Mouse (Mus musculus): ENCODE results near the gene Acoxl.

Gene Acoxl

DNA sequence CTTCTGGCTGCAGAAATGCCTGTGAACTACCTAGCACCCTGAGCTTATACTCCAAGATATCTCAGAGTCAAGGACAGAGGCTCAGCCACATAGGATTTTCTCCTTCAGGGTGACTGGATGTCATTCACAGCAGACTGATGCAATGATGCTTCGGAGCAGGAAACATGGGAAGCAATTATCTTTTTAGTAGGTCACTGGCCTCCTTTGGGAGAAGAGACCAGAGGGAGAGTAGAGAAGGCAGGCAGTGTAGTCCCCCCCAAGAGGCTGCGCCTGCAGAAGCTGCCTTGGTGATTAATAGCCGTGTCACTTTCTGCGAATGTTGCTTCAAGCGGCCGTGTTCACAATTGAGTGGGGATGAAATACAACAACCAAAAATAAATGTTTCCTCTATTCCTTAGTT lies 121.9 kb downstream of the Acoxl start:
- peak; percentile 86 for DNase-seq

DNA sequence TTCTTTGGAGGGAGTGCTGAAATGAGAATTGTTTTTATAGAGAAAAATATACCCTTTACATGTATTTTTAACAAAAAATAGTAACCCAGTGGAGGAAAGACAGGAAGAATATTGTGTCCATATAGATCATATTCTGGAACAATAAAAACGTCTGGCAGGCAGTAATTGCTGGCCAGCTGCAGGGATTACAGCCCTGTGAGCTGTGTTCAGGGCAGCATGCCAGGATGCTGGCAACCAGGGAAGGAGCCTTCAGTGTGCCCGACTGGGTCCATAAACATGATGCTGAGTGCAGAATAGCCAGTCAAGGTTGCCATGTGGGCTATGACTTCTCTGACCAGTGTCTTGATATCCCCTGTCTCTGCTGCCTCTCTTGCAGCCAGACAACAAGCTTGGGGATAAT lies 122.5 kb downstream of the Acoxl start:
- DNase-seq: peak; percentile 48

DNA sequence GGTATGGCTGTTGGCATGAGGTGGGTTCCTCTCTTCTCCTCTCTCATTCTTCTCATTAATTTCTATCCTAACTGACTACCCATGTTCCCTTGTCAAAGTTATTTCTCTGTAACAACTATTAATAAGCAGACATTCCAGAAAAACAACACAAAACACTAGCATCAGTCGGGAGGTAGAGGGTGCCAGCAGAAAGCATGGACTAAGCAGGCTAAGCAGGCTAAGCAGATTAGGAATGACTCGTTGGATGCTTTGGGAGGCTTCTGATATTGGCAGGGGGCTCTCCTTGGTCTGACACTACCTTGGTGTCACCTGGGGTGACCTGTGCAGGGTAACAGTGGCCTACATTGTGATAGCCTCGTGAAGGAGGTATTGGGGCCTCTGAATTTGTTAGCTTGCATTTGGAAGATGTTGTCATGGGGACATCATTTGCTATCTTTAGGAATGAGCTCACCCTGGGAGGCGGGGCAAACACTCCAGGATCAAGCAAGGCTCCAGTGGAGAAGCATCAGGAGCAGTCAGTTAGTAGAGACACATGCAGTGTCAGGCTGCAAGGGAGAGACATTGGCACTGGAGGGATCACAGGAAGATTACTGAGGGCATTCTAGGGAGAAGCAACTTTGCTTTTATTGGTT lies 123.2 kb downstream of the Acoxl start:
- DNase-seq: peak; percentile 91

DNA sequence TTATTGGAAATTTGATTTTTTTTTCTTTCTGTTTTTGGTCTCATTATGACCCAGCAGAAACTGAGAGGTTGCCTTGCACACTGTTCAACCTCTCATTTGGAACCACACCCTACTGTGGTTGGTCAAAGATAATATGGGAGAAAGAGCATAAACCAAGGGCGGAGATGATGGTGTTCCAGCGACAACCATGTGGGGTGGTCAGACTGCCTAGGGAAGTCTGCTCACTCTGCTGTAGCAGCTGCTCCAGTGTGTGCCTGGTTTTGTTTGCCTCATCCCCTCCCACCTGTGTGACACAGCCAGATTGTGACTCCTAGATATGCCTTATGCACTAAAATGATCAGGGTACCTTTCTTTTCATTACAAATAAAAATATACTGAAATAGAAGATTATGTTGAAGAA lies 130.3 kb downstream of the Acoxl start:
- peak; percentile 71 for DNase-seq

DNA sequence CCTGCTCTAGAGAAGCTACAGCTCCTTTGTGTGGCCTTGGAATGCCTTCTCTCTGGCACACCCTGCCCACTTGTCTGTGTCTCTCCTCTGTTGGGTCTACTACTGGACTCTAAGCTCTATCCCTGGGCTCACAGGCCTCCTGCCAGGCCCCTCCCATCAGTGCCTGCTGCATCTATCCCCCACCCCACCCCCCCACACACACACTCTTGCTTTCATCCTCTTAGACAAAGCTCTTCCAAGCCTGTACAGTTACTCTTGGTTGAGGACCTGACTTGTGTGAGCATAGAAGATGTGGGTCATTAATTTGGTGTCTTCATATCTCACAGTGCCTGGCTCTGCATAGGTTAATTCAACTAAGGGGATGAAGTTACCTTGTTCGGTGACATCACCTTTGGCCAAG lies 137.6 kb downstream of the Acoxl start:
- DNase-seq: peak; percentile 51

DNA sequence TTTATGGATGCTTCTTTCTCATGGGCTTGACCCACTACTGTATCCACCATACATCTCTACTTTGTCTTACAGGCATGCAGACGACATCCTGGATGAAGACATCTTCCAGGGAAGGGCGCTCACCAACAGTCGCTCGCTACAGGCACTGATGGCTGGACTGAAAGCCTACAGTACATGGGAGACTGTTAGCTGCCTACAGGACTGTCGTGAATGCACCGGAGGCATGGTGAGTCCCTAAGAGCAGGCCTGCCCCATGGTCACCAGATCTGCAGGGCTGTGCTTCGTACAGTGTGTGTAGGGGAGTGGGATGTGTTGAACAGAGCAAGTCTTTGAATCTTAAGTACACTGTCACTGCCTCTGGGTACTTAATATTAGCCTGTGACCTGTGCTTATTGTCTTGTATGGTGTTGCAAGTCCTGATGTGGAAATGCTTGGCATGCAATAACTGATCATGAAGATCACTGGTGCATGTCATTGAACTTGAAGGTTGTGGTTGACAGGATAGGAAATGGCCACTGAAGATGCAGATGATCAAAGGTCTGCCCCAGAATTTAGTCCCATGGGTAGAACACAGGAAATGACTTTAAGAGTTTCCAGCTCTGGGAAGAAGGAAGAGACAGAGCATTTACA lies 140.0 kb downstream of the Acoxl start:
- peak; percentile 84 for DNase-seq

DNA sequence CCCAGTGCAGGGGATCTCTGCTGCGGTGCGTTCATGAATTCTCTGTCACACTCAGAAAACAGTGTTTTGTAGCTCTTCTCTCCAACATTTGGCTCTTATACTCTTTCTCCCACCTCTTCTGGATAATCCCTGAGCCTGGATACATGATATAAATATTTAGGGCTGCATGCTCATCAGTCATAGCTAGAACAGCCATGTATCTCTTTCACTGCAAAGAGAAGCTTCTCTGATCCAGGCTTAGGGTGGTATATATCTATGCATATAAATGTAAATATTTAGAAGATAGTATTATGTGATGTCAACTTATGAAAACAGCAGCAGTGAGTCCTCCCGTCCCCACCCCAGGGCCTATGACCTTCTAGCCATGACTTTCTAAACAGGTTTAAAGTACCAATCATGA lies 143.9 kb downstream of the Acoxl start:
- peak; percentile 15 for DNase-seq

DNA sequence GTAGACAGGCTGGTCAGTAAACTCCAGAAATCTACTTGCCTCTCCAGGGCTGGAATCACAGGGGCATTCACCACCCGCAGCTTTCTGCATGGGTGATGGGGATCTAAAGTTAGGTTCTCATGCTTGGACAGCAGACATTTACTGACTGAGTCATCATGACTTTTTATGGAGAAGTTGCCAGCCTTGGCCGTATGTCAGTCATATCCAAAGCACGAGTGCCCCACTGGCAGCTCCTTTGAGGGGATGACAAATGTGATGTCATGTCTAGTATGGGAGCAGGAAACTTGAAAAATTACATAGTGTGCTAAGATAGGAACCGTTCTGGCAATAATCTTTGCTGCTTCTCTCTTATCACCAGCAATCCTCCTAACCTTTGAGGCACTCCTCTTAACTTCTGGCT lies 144.6 kb downstream of the Acoxl start:
- peak; percentile 58 for DNase-seq

DNA sequence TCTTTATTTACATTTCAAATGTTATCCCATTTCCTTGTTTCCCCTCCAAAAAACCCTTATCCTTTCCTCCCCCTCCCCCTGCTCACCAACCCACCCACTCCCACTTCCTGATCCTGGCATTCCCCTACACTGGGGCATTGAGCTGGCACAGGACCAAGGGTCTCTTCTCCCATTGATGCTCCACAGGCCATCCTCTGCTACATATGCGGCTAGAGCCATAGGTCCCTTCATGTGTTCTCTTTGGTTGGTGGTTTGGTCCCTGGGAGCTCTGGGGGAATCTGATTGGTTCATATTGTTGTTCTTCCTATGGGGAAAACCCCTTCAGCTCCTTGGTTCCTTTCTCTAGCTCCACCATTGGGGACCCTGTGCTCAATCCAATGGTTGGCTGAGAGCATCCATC lies 145.3 kb downstream of the Acoxl start:
- DNase-seq: peak; percentile 61

DNA sequence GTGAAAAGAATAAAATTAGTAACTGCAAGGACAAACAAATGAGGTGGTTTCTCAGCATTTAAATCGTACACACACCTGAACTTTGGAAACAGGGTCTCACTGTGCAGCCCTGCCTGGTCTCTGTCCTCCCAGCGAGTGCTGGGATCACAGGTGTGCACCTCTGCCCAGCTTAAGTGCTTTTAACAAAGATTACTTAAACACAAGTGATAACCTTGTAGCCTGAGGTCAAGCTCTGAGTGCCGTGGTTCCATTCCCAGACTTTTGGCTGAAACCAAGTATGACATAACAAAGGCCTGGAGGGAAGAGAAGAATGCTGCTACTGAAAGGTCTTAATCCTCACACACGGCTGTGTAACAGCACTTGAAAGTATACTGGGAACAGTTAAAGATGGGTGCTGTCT lies 149.0 kb downstream of the Acoxl start:
- DNase-seq: peak; percentile 56

DNA sequence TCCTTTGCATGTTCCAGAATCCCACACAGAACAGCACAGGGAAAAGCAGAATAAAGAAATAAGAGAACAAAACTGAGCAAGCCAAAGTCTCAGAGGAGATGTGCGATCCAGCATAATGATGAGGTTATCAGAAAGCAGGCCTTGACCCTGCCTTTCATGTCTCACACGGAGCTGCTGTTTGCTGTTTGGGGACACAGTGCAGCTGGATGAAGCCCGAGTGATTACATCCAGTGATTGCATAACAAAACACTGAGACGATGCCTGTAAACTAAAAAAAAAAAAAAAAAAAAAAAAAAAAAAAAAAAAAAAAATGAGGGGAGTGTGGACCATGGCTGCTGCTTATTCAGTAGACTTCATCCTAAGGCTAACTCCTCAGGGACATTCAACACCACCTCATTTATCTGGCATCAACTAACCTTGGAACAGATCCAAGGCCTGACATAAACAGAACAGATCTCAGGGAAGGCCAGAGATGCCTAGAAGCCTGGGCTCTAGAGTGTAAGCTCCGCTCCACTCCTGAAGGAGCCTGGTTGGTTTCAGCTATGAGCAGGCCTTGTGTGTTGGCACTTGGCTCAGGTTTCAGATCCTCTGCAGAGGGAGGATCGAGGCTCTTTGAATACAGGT lies 152.3 kb downstream of the Acoxl start:
- DNase-seq: peak; percentile 96

DNA sequence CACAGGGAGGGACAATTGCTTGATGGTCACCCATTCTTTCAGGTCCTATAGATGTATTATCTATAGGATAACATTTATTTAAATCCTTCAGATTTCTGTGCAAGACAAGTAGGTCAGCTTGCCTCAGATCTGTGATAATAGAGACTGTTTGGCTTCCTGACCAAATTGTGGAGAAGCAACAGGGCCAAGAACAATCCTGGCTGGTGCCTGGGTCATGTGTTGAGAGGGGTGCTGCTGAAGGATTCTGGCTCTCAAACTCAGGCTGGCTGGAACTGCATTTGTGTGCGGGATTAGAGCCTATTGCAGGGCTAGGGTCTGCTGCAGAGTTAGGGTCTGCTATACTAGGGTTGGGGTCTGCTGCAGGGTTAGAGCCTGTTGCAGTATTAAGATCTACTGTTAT lies 153.0 kb downstream of the Acoxl start:
- peak; percentile 95 for DNase-seq

DNA sequence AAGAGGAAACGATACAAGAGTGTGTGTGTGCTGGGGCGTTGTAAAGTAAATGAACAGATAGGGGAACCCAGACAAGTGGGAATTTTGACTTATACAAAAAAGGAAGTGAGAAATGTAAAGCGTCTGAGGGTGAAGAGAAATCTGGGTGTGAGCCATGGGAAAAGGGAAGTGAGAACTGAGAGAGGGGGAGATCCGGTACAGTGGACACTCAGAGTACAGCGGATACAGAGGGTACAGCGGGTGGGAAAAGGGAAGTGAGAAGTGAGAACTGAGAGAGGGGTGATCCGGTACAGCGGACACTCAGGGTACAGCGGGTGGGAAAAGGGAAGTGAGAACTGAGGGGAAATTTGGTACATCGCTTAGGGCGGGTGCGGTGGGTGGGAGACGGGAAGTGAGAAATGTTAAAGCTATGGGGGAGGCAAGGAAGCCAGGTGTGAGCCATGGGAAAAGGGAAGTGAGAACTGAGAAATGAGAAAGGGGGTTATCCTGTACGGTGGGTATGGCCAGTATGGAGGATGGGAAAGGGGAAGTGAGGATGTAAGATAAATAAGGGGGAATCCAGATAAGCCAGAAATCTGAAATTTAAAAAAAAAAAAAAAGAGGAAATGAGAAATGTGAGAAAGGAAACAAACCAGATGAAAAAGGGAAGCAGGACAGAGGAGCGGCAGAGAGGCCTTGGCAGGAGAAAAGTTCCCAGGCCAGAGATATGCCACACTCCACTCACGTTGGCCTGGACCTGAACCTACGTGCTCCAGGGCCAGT lies 170.2 kb downstream of the Acoxl start:
- no peak for DNase-seq

DNA sequence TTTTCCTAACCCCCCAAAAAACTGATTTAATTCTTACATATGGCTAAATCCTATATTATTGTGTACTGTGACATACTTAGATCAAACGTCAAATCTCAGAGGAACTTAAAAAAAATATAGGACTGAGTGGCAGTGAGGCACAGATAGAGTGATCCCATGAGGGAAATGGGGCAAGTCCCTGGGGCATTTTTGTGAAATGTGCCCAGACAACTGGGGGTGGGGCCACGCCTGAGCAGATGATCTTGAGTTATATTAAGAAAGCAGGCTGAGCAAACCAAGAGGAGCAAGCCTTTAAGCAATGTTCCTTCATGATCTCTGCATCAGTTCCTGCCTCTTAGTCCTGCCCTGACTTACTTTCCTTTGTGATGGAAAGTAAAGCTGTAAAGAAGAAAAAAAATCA lies 175.9 kb downstream of the Acoxl start:
- peak; percentile 84 for DNase-seq

DNA sequence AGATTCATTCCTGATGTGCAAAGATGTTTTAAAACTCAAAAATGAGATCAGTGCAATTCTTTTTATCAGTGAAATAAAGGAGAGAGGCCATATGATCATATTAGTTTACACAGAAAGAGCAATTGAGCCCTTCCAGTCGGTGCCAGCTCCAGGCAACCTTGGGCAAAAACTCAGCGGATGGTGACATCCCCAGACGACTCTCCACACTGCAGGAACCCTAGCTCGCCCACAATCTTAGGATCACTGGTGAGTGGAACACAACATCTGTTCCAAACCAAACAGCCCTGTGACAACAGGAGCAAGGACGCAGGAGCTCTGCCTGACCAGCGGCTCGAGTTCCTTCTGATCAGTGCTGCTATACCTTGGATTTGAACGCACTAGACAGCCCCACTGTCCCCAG lies 176.9 kb downstream of the Acoxl start:
- DNase-seq: peak; percentile 57

DNA sequence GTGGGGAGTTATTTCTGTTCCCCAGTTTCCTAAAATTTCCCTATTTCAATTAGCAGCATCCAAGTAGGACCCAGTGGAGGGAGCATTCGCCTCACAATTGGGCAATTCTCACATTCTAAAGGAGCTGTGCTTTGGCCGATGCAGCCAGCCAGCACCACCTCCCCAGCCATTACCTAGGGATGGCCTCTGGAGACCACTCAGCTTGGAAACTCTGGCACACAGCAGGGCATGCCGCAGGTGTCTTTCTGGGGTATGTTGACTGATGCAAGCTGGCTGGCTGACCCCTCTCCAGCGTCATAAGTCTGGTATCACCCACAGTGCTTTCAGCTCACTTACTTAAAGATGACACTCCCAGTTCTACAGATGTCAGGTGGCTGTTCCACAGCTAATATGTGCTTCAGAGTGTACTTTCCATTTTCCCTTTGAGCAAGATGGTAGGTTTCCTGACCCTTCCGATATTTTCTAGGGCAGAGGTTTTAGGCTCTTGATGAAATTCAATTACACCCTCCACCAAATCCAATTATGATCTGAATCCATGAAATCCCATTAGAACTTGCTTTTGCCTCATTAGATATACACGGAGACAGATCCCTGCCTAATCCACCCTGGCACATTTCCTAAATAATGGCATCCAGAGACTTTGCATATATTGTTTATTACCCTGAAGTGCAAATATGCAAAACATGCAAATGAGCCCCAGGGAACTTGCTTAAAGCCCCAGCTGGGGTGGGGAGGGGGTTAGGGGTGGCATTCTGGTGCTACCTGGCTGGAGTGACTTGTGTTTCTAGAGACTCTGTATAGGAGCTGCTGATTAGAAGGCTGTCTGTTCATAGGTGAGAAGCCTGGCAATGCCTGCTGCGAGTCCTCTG lies 181.6 kb downstream of the Acoxl start:
- DNase-seq: peak; percentile 85

DNA sequence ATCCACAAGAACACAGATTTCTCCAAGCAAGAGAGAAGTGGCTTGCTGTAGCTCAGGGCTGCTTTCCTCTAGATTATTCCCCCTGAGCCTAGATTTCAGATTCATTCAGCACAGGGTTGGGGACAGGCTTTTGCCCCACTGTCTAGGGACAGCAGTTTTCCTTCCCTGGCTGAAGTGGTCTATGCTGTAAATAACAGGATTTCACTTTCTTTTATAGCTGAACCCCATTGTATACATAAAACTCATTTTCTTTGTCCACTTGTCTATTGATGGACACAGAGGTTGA lies 182.2 kb downstream of the Acoxl start:
- DNase-seq: peak; percentile 51

DNA sequence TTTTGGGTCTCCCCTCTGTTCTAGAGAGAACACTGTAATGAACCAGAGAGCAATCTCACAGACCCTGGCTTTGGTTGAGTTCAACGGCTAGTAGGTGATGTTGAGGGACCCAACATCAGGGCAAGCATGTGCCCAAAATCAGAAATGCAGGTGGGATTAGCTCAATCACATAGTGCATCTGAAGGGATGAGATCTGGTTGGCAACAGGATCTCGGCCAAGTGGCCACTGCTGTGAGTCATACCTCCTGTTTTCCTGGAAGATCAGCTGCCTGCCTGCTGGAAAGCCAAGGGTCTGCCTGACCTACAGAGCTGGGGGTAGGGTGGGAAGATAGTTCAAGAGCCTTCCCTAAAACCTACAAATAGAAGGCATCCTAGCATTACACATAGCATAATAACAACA lies 185.2 kb downstream of the Acoxl start:
- peak; percentile 53 for DNase-seq

DNA sequence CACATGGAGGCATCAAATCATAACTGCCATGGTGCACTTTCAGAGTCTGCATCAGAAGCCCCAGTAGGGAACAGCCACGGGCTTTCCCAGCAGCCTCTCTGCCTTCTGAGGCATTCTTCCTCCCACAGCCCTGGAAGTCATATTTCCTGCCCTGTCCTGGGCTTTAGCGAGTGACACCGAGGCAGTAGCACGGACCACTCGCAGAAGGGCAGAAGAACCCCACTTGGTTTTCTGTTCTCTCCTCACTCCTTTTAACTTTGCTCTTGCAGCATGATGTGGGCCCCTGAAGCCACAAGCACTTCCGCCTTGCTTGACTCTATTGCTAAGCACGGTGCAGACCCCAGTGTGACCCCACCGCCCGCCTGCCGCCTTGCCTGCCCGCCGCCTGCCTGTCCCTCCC lies 189.0 kb downstream of the Acoxl start:
- peak; percentile 46 for DNase-seq

DNA sequence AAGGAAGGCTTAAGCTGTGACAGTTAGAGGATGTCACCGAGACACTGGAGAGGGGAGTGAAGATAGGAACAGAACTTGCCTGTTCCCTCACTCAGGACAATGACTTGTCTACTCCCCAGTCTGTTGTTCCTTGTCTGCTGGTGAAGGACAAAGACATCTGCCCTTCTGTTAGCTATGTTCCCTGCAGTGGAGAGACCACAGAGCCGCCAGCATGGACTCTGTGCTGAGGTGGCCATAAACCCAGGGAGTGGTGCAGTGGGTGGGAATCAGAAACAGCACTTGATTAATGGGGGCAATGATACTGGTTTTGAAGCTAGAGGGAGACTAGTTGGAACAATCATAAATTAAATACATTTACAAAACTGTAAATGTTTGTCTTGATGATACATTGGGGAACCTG lies 191.3 kb downstream of the Acoxl start:
- DNase-seq: no peak

DNA sequence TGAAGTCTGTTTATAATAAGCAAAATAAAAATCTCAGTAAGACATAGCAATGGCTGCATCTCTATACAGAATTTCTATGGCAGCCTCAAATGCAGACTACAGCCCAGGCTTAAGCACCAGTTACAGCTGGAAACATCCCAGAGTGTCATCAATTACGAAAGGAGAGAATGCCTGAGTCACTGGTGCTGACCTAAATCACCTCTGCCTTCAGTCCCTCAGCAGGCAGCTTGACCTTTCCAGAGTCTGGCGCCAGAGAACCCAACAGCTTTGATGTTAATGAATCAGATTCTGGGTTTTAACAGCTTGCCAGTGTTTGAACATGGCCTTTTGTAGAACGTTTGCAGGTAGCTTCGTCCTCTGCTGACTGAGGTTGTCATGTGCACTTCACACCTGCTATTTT lies 193.4 kb downstream of the Acoxl start:
- DNase-seq: no peak

DNA sequence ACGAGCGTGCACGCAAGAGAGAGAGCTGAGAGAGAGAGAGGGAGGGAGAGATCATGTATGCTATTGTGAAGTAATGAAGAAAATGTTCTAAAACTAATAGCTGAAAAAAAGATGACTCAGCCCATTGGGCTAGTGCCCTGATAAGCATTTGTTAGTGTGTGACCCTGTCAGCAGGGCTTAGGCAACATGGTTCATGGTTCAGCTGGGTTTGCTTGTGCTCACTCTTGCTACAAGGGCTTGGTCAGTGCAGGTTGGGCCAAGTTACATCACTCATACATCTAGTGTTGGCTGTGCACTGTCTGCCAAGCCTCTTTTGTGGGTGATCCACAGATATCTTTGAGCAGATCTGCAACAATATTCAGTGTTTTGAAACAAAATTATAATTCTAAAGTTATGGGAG lies 194.8 kb downstream of the Acoxl start:
- no peak for DNase-seq

DNA sequence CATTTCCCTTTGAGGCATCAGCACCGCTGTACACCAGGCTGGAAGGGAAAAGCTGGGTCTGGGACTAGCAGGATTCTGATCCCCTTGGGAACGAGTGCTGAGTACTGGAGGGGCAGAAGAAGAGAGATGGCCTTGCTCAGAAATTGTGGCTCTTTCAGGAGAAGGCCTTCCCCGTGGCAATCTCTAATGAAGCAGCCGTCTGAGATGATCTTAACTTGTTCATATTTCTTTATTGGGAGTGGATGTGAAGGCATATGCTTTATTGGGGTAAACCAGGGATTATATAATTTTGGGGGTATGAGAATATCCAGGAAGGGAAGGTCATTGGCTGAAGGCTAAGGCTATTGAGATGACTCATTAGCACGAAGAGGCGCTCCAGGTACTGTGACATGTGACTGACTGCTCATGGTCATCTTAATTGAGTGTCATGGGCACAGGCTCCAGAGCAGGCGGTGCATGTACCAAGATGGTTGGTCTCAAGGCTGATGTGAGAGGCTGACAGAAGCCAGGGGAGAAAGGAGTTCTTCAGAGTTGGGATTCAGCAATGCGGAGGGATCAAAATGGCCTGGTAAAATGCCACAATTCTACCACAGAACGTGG lies 195.5 kb downstream of the Acoxl start:
- DNase-seq: no peak

Data from heart, adult 11 months (tissue).